Mouse (Mus musculus) hindbrain, embryonic 14.5 days (tissue): ENCODE data around the gene Bnipl. TPM values are rescaled to one million over a fixed set of nuclear protein-coding genes. Genes with fewer than 3 reads are reported as not detected.

Experiments used
- ATAC-seq: fragments of 200-750 bp; cut with Nextera tagmentation; 2 replicates; pipeline ENCODE4 v1.8.0; 2017; ENCODE audit warnings: moderate number of reproducible peaks, mild to moderate bottlenecking, moderate TSS enrichment, moderate library complexity; ENCODE audit not compliant: low FRiP score
- DNase-seq: peaks from one replicate; pipeline ENCODE4 v3.0.0-alpha.2; 2015; ENCODE audit warnings: low spot score
- H3K27ac ChIP-seq: fragments of 300-500 bp; sonication (generic); 2 replicates; pipeline ENCODE4 v1.5.1; 2014; ENCODE audit warnings: mild to moderate bottlenecking, moderate library complexity
- H3K27me3 ChIP-seq: fragments of 300-500 bp; sonication (generic); 2 replicates; pipeline ENCODE4 v1.6.1; 2014; ENCODE audit warnings: mild to moderate bottlenecking, low read length, mixed read lengths; ENCODE audit not compliant: control insufficient read depth, insufficient read depth
- H3K36me3 ChIP-seq: fragments of 300-500 bp; sonication (generic); replicated peaks from 2 replicates; pipeline ENCODE4 v1.6.1; 2014; ENCODE audit not compliant: control insufficient read depth, insufficient read depth
- H3K4me1 ChIP-seq: fragments of 300-500 bp; sonication (generic); replicated peaks from 2 replicates; pipeline ENCODE4 v1.6.1; 2014; ENCODE audit warnings: antibody characterized with exemption, low read length, mixed read lengths; ENCODE audit not compliant: control insufficient read depth, insufficient read depth
- H3K4me2 ChIP-seq: fragments of 300-500 bp; sonication (generic); replicated peaks from 2 replicates; pipeline ENCODE4 v1.6.1; 2014; ENCODE audit warnings: mild to moderate bottlenecking, moderate library complexity
- H3K4me3 ChIP-seq: fragments of 300-500 bp; sonication (generic); replicated peaks from 2 replicates; pipeline ENCODE4 v1.5.1; 2014; ENCODE audit warnings: mild to moderate bottlenecking, low read length
- H3K9ac ChIP-seq: fragments of 300-500 bp; sonication (generic); 2 replicates; pipeline ENCODE4 v1.6.1; 2014
- H3K9me3 ChIP-seq: fragments of 300-500 bp; sonication (generic); 2 replicates; pipeline ENCODE4 v1.6.1; 2016; ENCODE audit warnings: low read length; ENCODE audit not compliant: control insufficient read depth
- WGBS: fragments of 180-500 bp; shearing (Covaris S2); extraction: QIAGEN DNeasy Blood & Tissue Kit; methylation state at CpG from one replicate; pipeline ENCODE4 v1.1.7; 2014; 5-methylcytosine and 5-hydroxymethylcytosine counted together
- polyA plus RNA-seq: library from polyadenylated mRNA; unstranded; fragments of >200 nt; fragmentation: Nextera tagmentation; extraction: Ambion mirVana; gene quantifications from 2 replicates; pipeline ENCODE4 v1.2.1, GENCODE M21; 2014

Gene Bnipl
- polyA plus RNA-seq, 1 experiment from 2014 or later, result not detected

GRCm38 (mm10) chr3:95290156-95290555 lies 39.2 kb upstream of the Bnipl start:
- H3K4me2 ChIP-seq, result no peak overlapping the region
- H3K36me3 ChIP-seq, result peaks cover 54% of the 10 kb centered on the region
- no peak overlapping the region for H3K27ac ChIP-seq
- WGBS, result 79% methylated on average over 6 of the region's 6 CpGs
- no peak for ATAC-seq
- DNase-seq, result no peak
- H3K9me3 ChIP-seq, result no peaks in the 10 kb centered on the region
- H3K9ac ChIP-seq, result no peak overlapping the region
- no peak overlapping the region for H3K4me3 ChIP-seq
- H3K27me3 ChIP-seq, result no peaks in the 10 kb centered on the region
- H3K4me1 ChIP-seq, result peaks cover 2% of the 10 kb centered on the region; the same call in 1 of the 2 replicates

- no peak overlapping the region for H3K27ac ChIP-seq
- no peak overlapping the region for H3K4me3 ChIP-seq
- peaks cover 9% of the 10 kb centered on the region for H3K4me1 ChIP-seq
- H3K27me3 ChIP-seq, result no peaks in the 10 kb centered on the region
- no peaks in the 10 kb centered on the region for H3K9me3 ChIP-seq
- H3K4me2 ChIP-seq, result no peak overlapping the region
- no peak for ATAC-seq
- WGBS, result 89% methylated on average over 4 of the region's 4 CpGs
- no peak overlapping the region for H3K9ac ChIP-seq
- no peak for DNase-seq
- peaks cover 47% of the 10 kb centered on the region for H3K36me3 ChIP-seq
Measured at GRCm38 (mm10) chr3:95289419-95289818, 38.4 kb upstream of the Bnipl start.

GRCm38 (mm10) chr3:95287541-95287940 lies 36.5 kb upstream of the Bnipl start:
- Histone ChIP-seq H3K9me3 (no peaks in the 10 kb centered on the region), H3K36me3 (peaks cover 28% of the 10 kb centered on the region), H3K4me1 (peaks cover 18% of the 10 kb centered on the region), H3K4me2 (no peak overlapping the region), H3K9ac (no peak overlapping the region), H3K4me3 (no peak overlapping the region), H3K27ac (no peak overlapping the region), H3K27me3 (no peaks in the 10 kb centered on the region)
- no peak for ATAC-seq
- WGBS, result 91% methylated on average over 3 of the region's 3 CpGs
- DNase-seq, result no peak

- no peak overlapping the region for H3K4me2 ChIP-seq
- ATAC-seq, result no peak
- 89% methylated on average over 7 of the region's 7 CpGs for WGBS
- H3K27ac ChIP-seq, result no peak overlapping the region
- no peaks in the 10 kb centered on the region for H3K27me3 ChIP-seq
- H3K9ac ChIP-seq, result no peak overlapping the region
- peaks cover 24% of the 10 kb centered on the region for H3K4me1 ChIP-seq
- DNase-seq, result no peak
- no peak overlapping the region for H3K4me3 ChIP-seq
- H3K36me3 ChIP-seq, result peaks cover 20% of the 10 kb centered on the region
- no peaks in the 10 kb centered on the region for H3K9me3 ChIP-seq
Measured at GRCm38 (mm10) chr3:95286510-95286909, 35.5 kb upstream of the Bnipl start.

GRCm38 (mm10) chr3:95286011-95286410 lies 35.0 kb upstream of the Bnipl start:
- H3K9me3 ChIP-seq, result no peaks in the 10 kb centered on the region
- WGBS, result 72% methylated on average over 5 of the region's 5 CpGs
- no peaks in the 10 kb centered on the region for H3K27me3 ChIP-seq
- peaks cover 20% of the 10 kb centered on the region for H3K36me3 ChIP-seq
- H3K9ac ChIP-seq, result no peak overlapping the region
- H3K4me1 ChIP-seq, result peaks cover 25% of the 10 kb centered on the region
- no peak overlapping the region for H3K4me2 ChIP-seq
- H3K27ac ChIP-seq, result no peak overlapping the region
- H3K4me3 ChIP-seq, result no peak overlapping the region
- ATAC-seq, result no peak
- no peak for DNase-seq

GRCm38 (mm10) chr3:95285390-95285789 lies 34.4 kb upstream of the Bnipl start:
- no peak for ATAC-seq
- no peak for DNase-seq
- H3K9me3 ChIP-seq, result no peaks in the 10 kb centered on the region
- H3K4me2 ChIP-seq, result no peak overlapping the region
- H3K27me3 ChIP-seq, result no peaks in the 10 kb centered on the region
- no peak overlapping the region for H3K27ac ChIP-seq
- no peak overlapping the region for H3K9ac ChIP-seq
- no peak overlapping the region for H3K4me3 ChIP-seq
- peaks cover 20% of the 10 kb centered on the region for H3K36me3 ChIP-seq
- peaks cover 31% of the 10 kb centered on the region for H3K4me1 ChIP-seq
- 94% methylated on average over 5 of the region's 5 CpGs for WGBS

- peaks cover 20% of the 10 kb centered on the region for H3K36me3 ChIP-seq
- no peaks in the 10 kb centered on the region for H3K27me3 ChIP-seq
- DNase-seq (no peak), ATAC-seq (no peak)
- H3K4me2 ChIP-seq, result peak overlapping the region; percentile 80
- H3K4me1 ChIP-seq, result peaks cover 31% of the 10 kb centered on the region
- H3K4me3 ChIP-seq, result peak overlapping the region; percentile 72
- WGBS, result 90% methylated on average over 12 of the region's 12 CpGs
- no peak overlapping the region for H3K27ac ChIP-seq
- H3K9ac ChIP-seq, result peak overlapping the region; percentile 82
- H3K9me3 ChIP-seq, result no peaks in the 10 kb centered on the region
Measured at GRCm38 (mm10) chr3:95284501-95285281, 33.7 kb upstream of the Bnipl start.

GRCm38 (mm10) chr3:95284062-95284461 lies 33.1 kb upstream of the Bnipl start:
- no peak overlapping the region for H3K27ac ChIP-seq
- no peaks in the 10 kb centered on the region for H3K9me3 ChIP-seq
- H3K27me3 ChIP-seq, result no peaks in the 10 kb centered on the region
- WGBS, result 22% methylated on average over 1 of the region's 1 CpGs
- H3K36me3 ChIP-seq, result peaks cover 14% of the 10 kb centered on the region
- ATAC-seq, result no peak
- H3K4me3 ChIP-seq, result peak overlapping the region; percentile 72
- peaks cover 31% of the 10 kb centered on the region for H3K4me1 ChIP-seq
- DNase-seq, result no peak
- H3K9ac ChIP-seq, result peak overlapping the region; percentile 82
- peak overlapping the region; percentile 80 for H3K4me2 ChIP-seq

- H3K9me3 ChIP-seq, result no peaks in the 10 kb centered on the region
- 3% methylated on average over 7 of the region's 7 CpGs for WGBS
- ATAC-seq, result no peak
Measured at GRCm38 (mm10) chr3:95283589-95283941, 32.6 kb upstream of the Bnipl start.

More at GRCm38 (mm10) chr3:95283589-95283941, 32.6 kb upstream of the Bnipl start:
- no peaks in the 10 kb centered on the region for H3K27me3 ChIP-seq
- H3K9ac ChIP-seq, result peak overlapping the region; percentile 82
- peak overlapping the region; percentile 80 for H3K4me2 ChIP-seq
- peak overlapping the region; percentile 72 for H3K4me3 ChIP-seq
- H3K27ac ChIP-seq, result peak overlapping the region; percentile 88
- peaks cover 31% of the 10 kb centered on the region for H3K4me1 ChIP-seq
- H3K36me3 ChIP-seq, result peaks cover 11% of the 10 kb centered on the region
- DNase-seq, result no peak
